Mouse (Mus musculus) lung, postnatal 25 days (tissue): ENCODE results near the gene Adamtsl4.
"Not testable (repeated sequence)": the region's sequence is repeated elsewhere in the genome, so short reads cannot be mapped to it uniquely, and the experiment has no call there.

Experiments
- DNase-seq: peaks from one replicate; pipeline ENCODE4 v3.0.0; 2022; ENCODE audit warnings: low spot score

The Adamtsl4 gene

DNA sequence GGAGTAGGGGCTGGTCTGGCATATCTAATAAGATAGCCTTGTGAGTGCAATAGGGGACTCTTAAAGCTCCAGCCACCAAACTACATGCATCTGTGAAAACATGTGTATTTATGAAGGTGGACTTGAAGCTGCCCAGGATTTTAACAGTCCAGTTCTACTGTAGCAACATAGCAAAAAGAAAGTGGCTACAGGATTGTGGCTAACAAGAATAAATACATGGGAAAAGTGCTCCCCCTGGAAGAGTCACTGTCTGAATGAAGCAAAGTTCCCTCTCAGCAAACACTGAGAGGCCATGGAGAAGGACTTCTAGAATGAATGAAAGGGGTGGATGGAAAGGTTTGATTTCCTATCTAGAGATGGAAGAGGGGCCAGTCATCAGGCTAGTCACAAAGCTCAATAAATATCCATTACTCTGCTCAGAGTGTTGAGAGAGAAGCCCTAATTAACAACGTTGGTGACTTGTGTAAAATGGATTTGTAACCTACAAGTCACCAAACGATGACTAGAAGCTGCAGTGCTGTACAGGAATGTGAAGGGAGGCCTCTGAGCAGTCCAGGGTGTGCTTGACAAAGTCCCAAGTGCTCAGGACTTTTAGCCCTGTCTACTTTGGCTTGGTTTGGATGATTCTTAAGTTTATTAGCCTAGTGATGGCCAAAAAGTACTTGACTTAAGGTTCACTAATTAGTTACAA, 26.8 kb downstream of the Adamtsl4 start:
- no peak for DNase-seq

GRCm38 (mm10) chr3:95659948-95660347, 27.8 kb downstream of the Adamtsl4 start:
- DNase-seq: no peak

- peak; percentile 89 for DNase-seq
These were observed 28.6 kb downstream of the Adamtsl4 start for GRCm38 (mm10) chr3:95658868-95659712.

- peak; percentile 97 for DNase-seq
These were observed 29.4 kb downstream of the Adamtsl4 start, which contains the start of gene Mcl1 for GRCm38 (mm10) chr3:95658236-95658867. Gene Mcl1 (plus strand): TSS chr3:95658788.

DNA sequence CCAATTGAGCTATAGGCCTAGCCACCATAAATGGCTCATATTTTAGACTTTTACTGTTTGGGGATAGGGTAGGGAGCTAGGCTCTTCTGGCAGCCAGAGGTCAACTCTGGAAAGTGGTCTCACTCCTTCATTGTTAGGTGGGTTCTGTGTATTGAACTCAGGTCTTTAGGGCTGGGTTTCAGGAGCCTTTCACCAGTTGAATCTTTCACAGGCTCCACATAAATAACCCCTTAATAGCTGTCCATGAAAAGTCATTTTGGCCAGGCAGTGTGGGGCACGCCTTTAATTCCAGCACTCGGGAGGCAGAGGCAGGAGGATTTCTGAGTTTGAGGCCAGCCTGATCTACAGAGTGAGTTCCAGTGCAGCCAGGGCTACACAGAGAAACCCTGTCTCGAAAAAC, 30.0 kb downstream of the Adamtsl4 start:
- no peak for DNase-seq

DNA sequence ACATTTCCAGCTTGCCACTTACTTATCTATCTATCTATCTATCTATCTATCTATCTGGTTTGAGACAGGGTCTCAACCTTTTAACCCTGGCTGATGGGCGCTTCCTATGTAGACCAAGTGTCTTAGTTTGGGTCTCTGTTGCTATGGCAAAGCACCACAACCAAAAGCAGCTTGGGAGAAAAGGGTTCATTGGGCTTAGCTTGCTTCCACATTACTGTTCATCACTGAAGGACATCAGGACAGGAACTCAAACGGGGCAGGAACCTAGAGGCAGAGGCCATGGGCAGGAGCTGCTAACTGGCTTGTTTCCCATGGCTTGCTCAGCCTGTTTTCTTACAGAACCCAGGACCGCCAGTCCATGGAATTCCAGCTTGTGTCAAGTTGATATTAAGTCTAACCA, 30.6 kb downstream of the Adamtsl4 start:
- DNase-seq: no peak

GRCm38 (mm10) chr3:95655437-95655836, 32.3 kb downstream of the Adamtsl4 start:
- no peak for DNase-seq

GRCm38 (mm10) chr3:95654371-95654770, 33.3 kb downstream of the Adamtsl4 start:
- DNase-seq: not testable (repeated sequence)

DNA sequence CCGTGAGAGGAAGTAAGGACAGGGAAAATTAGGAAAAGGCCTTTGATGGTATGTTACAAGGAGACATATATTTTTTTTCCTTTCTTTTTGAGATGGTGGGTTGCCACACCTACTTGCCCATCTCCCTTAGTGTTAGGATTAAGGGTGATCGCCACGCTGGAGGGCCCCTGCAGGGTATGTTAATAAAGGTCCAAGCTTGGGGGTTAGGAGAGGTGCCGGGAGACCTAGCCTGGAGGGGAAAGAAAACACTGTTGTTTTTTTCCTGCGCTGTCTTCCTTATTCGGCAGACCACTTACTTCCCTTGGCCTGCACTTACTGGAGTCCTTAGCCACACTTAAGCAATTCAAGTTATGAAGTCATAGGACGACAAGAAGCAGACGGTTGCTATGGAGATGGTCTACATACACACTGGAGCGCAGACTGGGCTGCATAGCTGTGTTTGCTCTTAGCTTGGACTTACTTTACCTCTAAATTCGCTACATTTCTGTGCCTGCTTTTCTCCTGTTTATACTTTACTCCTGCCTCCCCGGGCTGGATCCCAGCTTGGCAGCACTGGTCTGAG, 34.2 kb downstream of the Adamtsl4 start:
- peak; percentile 92 for DNase-seq

DNA sequence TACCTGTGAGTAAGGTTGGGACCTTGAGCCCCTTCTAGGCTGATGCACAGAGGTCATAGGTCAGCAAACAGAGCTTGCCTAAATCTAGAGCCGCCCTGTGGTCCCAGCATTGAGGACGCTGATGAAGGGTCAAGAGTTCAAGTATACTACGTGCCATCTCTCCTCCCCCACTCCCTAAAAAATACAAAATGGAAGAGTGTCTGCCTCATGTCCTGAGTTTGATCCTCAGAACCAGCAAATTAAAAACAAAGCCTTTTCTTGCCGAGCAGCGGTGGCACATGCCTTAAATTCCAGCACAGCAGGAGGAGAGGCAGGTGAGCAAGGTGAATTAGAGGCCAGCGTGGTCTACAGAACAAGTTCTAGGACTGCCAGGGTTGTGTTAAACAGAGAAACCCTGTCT, 34.8 kb downstream of the Adamtsl4 start:
- no peak for DNase-seq

- no peak for DNase-seq
These were observed 35.4 kb downstream of the Adamtsl4 start for GRCm38 (mm10) chr3:95652204-95652811.

DNA sequence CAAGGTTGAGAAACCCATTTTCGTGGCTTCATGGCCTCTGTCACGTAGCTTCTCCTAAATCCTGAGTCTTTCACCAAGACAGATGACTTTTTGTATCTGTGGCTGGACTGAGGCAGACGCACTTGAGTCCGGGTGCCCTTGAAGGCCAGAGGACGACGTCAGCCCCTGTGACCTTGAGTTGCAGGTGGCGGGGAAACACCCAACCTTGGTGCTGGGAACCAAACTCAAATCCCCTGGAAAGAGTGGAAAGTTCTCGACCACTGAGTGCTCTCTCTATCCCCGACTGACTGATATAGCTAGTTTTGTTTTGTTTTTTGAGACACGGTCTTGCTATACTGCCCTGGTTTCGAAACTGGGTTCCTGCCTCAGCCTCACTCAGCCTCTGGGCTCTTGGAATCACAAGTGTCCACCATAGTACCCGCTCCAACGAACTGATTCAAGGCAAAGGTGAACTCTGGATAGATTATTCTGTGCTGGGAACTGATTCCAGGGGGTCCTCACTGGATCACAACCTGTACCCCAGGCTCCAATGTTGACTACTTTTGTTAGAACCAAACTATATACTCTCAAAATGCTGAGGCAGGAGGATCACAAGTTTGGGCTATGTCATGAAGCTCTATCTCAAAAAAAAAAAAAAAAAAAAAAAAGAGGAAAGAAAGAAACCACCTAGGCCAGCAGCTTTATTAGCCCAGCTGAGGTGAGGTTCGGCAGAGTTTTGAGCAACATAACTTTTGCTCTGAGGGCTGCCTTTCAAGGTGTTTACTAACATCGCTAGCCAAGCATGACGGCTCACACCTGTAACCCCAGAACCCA, 36.1 kb downstream of the Adamtsl4 start:
- DNase-seq: no peak

DNA sequence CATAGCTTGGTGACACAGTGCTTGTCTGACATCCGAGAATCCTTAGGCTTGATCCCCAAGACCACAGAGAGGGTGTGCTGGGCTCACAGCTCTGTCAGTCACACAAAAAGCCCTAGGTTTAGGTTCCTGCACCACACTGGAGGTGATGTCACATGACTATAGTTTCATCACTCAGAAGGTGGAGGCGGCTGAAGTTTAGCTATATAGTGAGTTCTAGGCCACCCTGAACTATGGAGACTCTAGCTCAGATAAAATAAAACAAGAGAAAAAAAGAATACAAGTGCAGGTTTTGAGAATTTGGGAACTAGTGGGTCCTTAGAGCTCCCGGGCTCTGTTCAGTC, 36.7 kb downstream of the Adamtsl4 start:
- DNase-seq: no peak

- peak; percentile 90 for DNase-seq
These were observed 37.3 kb downstream of the Adamtsl4 start for GRCm38 (mm10) chr3:95650276-95651032.

DNA sequence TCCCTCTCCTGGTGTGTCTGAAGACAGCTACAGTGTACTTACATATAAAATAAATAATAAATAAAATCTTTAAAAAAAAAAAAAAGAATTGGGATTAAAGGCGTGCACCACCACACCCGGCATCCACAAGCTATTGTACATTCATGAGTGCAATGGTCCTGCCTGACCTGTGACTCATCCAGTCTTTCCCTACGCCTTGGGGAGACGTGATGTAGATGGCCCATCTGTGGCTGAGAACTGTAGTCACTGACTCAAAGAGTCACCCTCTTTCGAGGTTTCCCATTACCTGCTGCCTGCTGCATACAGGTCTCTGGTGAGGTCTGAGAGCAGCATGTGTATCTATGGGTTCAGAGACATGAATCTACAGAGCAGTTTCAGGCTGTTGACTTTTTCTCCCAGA, 39.7 kb downstream of the Adamtsl4 start:
- DNase-seq: no peak

DNA sequence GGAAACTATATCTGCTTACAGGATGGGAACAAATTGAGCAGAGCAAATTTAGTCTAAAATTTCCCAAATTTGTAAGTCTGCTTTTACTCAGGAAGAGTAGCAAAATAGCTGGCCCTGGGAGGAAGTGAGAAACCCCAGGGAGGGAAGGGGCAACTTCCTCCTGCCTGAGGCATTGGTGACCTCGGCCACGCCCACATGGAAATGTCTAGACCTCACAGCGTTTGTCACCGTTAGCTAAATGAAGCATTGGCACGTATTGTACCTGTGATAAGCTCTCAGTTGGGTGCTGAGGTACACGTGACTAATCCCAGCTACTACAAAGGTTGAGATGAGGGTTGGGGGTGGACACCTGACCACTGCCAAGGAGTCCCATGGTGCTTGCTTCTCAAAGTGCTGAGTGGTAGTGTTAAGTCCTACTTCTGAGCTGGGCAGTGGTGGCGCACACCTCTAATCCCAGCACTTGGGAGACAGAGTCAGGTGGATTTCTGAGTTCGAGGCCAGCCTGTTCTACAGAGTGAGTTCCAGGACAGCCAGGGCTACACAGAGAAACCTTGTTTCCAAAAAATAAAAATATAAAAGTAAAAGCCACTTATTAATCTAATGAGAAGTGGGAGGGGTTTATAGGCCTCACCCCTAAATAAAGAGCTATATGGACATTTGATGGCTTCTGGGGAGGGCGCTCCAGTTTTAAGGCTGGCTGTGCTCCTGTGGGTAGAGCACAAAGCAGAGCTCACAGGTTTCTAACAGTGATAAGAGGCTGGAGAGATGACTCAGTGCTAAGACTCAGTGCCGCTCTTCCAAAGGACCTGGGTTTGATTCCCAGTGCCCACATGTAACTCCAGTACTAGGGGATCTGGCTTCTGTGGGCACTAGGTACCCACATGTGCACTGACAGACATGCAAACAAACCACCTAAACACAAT, 42.1 kb downstream of the Adamtsl4 start:
- DNase-seq: peak; percentile 66

- DNase-seq: no peak
These were observed 44.6 kb downstream of the Adamtsl4 start for GRCm38 (mm10) chr3:95643097-95643496.

GRCm38 (mm10) chr3:95639694-95640093, 48.0 kb downstream of the Adamtsl4 start:
- no peak for DNase-seq

DNA sequence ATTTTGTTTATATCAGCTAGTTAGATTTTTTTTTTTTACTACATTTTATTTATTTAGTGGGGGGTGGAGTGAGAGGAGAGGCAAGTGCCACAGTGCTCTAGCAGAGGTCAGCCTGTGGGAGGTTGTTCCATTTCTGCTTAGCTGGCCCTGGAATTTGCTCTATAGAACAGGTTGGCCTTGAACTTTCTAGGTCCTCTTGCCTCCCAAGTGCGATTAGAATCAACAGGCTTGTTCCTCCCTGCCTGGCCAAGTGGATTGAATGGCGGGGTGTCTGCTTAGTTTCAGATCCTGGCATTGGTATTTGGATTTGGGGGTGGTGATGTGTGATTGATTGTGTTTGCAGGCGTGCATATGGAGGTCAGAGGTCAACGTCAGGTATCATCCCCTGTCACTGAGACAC, 51.6 kb downstream of the Adamtsl4 start:
- no peak for DNase-seq
